Mouse (Mus musculus) kidney, adult 8-10 months (tissue): ENCODE data around the gene Zfp605.
"Not testable (repeated sequence)": the region's sequence is repeated elsewhere in the genome, so short reads cannot be mapped to it uniquely, and the experiment has no call there.

Experiments used
- DNase-seq, 2 experiments: peaks; one replicate each; pipeline ENCODE4 v3.0.0; 2022

Gene Zfp605

DNA sequence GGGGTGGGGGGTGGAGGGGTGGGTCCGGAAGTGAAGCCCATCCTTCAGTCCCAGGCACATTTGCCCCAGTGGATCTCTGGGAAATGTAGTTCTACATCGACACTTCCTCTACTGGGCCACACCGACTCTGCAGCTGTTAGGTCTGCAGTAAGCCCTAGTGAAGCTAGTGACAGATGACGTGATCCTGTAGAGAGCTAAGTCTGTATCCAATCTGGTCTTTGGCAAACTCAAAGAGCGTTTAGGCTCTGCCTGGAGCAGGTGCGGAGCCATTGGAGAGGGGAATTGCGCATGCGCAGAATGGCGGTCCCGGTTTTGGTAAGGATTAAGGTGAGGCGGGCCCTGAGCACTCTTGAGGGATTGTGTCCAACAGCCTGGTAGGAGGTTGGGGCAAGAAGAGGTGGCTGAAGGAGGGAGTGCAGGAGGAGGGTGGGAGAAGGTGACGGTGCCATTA lies at the start of gene Zfp605:
Zfp605 (plus strand) TSS at position 102 of the 451 bp plus-strand sequence.
- peak; percentile 86 to 92 for DNase-seq

GRCm38 (mm10) chr5:110072413-110072812 lies 37.5 kb upstream of the Zfp605 start, which contains the start of gene Gm17655:
TSS of gene Gm17655 (minus strand) at chr5:110072513.
- DNase-seq, result not testable (repeated sequence)

- DNase-seq, result no peak
These were observed 26.9 kb upstream of the Zfp605 start for GRCm38 (mm10) chr5:110082961-110083360.

DNA sequence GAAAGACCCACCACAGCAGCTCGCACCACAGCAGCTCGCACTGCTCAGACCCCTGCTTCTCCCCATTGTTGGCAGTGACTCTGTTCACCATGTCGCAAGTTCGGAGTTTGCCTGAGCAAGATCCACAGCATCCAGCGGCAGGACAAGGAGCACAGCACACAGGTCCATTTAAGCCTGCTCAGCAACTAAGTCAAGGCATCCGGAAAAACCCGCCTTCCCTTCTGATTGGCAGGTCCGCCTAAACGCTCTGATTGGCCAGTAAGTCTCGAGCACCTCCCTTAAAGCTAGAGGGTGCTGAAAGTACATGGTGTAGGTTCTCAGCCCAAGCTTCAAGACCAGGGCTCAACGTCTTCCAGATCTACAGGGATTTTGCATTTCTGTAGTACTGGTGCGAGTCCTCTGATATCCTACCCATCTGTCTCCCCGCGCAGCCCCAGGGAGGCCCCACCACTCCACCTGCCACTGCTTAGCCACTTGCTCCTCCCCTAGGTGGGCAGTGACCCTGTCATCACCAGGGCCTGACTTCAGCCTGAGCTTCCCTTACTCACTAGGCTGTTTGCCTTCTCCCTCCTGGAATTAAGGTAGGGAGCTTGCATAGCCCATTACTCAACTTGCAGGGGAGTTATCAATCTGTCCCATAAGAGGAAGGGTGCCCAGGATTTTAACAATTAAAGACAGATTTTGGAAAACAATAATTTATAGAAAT lies 23.6 kb upstream of the Zfp605 start:
- no peak for DNase-seq

DNA sequence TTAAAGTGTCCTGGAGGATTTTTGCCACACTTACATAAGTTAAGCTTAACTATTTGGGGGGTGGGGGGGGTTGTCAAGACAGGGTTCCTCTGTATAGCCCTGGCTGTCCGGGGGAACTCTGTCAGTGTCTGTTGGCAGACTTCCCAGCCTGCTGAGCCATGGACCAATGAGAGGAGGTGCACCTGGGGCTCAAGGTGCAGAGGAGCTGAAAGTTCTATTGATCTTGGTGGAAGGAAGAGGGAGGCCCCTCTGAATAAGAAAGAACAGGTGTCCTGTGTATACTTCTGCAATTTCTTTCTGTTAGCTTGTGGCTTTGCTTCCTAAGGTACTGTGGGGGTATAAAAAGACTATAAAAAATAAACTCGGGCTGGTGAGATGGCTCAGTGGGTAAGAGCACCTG lies 18.3 kb upstream of the Zfp605 start:
- no peak for DNase-seq

GRCm38 (mm10) chr5:110094030-110094846 lies 15.7 kb upstream of the Zfp605 start, which contains the start of gene Gm35315:
TSS of gene Gm35315 (minus strand) at chr5:110094420.
- peak; percentile 88 to 89 for DNase-seq

DNA sequence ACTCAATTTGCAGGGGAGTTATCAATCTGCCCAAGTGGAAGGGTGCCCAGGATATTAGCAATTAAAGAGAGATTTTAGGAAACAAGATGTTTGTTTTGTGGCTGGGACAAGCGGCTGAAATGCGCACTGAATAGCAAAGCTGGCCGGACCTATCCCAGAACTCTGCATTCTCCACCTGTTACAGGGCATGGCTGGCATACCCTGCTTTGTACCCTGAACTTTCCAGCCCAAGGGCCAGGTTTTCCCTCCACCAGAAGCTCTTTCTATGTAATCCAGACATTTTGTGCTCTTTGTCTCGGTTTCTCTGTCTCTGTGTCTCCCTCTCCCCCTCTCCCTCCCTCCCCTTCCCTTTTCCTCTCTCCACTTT lies 15.1 kb upstream of the Zfp605 start:
- no peak for DNase-seq

- no peak for DNase-seq
These were observed 10.9 kb upstream of the Zfp605 start for GRCm38 (mm10) chr5:110098991-110099477.

DNA sequence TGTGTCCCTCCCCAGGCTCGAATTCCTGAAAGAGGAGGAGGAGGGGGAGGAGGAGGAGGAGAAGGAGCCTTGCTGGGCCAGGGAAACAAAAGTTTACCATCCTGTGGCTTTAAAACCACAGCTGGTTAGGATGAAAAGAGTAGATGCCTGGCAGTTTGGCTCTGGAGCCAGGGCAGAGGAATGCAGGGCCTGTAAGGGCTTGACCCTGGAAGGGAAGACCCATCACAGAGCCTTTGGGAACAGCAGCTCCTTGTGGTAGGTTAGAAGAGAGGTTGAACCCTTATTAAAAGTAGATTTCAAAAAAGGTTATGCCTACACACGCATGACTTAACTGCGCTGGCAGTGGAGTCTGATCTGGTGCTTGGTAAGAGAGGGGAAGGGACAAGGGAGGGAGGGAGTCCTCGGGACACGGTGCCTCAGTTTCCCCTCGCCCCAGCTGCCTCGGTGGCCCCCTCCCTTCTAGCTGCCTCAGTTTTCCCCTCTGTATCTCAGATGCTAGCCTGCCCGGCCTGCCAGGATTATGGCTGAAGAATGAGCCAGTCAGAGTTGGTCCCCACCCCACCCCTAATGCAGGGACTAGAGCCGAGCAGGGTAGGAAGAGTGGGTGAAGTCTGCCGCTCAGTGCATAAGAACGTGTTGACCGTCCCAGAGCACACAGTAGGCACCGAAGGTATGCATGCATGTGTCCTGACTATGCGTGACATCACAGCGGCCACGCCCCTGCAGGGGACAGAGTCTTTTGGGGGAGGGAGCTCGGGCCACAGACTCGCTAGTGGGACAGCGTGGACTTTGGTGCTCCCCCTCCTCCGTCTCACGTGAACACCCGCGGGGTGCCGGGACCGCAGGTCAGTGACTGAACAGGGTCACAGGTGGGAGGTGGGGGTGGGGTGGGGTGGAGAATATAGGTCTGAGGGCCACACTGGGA lies 10.0 kb upstream of the Zfp605 start, which contains the start of gene Plcxd1:
Plcxd1 (plus strand) TSS at position 314 of the 925 bp plus-strand sequence.
- DNase-seq, result peak in 1 of 2 experiments; percentile 64

DNA sequence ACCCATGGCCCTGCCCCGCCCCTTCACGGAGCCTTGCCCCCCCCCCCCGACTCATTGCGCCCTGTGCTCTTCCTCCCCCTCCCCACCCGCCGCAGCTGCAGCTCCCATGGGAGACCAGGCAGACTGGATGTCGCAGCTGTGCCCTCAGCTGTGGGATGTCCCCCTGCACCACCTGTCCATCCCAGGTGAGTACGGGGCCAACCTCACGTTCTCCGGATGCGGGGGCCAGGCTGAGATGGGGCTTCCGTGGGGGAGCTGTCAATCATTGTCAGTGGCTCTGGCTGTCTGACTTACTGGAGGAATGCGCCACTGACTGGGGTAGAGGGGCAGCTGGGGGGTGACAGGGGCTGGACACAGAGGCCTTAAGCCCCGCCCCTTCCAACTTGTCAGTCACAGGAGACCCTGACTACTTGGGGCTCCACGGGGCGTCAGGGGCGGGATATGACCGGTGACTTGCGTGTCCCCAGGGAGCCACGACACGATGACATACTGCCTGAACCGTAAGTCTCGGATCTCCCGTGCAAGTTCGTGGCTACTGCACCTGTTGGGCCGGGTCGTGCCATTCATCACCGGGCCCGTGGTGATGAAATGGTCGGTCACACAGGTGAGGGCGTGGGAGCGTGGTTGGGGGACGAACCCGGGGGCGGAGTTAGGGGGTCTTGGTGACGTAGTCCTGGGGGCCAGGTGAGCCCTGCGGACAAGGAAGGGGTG lies 8.8 kb upstream of the Zfp605 start:
- peak in 1 of 2 experiments; percentile 25 for DNase-seq

DNA sequence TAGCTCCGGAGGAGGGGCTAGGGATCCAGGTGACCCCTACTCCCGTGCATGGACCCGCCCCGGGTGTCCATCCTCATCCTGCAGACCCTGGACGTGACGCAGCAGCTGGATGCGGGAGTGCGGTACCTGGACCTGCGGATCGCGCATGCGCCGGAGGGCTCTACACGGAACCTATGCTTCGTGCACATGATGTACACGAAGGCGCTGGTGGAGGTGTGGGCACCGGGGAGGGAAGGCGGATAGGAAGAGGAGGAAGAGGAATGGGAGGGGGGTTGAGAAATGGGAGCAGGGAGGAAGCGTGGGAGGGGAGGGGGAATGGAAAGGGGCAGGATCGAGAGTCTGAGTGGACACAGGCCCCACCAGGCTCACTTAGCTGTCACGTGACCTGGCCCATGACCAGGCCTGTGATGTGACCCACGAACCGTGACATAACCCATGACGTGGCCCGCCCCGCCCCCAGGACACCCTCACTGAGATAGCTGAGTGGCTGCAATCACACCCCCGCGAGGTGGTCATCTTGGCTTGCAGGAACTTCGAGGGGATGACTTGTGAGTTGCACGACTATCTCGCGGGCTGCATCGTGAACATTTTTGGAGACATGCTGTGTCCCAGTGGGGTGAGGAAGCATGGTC lies 8.1 kb upstream of the Zfp605 start:
- DNase-seq, result peak in 1 of 2 experiments; percentile 69

DNA sequence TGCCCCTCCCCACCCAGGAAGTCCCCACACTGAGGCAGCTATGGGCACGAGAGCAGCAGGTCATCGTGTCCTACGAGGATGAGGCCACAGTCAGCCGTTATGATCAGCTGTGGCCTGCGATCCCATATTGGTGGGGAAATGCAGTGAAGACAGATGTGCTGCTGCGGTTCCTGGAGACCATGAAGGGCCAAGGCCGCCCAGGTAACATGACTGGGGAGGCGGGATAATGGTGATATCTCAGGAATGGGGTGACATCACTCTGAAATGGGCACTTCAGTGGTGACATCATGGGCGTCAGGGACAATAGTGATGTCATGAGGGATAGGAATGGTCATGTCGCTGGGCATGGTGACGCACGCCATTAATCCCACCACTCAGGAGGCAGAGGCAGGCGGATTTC lies 7.5 kb upstream of the Zfp605 start:
- no peak for DNase-seq

DNA sequence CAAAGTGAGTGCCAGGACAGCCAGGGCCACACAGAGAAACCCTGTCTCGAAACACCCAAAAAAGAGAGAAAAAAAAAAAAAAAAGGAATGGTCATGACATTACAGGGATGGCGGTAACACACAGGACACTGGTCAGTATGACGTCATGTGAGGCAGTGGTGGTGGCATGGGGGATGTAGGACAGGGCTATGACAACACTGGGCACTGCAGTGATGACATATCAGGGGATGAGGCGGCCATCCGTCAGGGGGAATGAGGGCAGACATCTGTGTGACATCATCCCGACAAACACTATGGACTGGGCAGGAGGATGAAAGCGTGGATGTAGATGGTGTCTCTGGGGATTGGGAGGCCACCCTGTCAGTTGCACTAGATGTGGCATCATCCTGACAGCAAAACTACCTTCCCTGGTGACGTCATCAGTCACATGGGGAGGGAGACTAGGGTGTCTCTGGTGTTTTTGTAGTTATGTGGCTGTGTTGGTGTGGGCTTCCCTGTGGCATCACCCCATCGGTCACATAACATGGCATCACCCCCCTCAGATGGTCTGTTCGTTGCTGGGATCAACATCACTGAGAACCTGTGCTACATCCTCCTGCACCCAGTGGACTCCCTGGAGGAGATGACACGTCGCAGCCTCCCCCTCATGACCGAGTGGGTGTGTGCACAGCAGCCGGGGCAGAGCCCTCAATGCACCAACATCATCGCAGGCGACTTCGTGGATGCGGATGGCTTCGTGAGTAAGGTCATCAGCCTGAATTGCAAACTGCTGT lies 6.9 kb upstream of the Zfp605 start:
- no peak for DNase-seq

- no peak for DNase-seq
These were observed 5.8 kb upstream of the Zfp605 start for GRCm38 (mm10) chr5:110103901-110104615.

DNA sequence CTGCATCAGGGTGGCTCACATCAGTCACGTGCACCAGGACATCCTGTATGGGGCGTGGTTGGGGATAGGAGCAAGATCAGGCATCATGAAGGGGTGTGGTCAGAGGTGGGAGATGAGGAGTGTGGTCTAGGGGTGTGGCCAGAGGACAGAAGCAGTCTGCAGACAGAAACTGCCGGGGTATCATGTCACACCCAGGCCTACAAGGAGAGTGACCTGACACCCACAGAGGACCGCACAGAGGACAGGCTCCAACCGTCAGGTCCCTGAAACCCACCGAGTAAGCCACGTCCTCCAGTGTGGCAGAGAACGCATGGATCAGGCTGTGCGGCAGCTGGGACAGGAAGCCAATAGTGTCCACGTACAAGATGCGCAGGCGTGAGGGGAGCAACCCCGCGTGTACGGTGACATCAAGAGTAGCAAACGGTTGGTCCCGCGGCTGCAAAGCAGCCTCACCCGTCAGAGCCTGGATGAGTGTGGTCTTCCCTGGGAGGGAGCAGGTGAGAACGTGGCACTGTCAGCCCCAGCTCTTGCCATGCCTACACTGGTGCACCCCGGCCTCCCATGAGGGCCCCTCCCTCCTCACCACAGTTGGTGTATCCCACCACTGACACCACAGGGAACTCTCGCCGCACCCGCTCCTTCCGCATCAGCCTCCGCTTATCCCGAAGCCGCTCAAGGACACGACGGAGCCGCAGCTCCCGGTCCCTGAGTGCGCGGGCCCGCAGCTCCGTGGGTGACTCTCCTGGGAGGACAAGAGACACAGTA lies 5.1 kb upstream of the Zfp605 start:
- no peak for DNase-seq

- peak in 1 of 2 experiments; percentile 15 for DNase-seq
These were observed 3.6 kb upstream of the Zfp605 start for GRCm38 (mm10) chr5:110106140-110106871.

GRCm38 (mm10) chr5:110106901-110107564 lies 2.9 kb upstream of the Zfp605 start:
- DNase-seq, result peak in 1 of 2 experiments; percentile 34
